9 mouse cellular contexts compared by ENCODE assay signal in genomic region chr3:152568455-152569241, GRCm38 (mm10).
A peak's percentile ranks its signal among the peaks of the same experiment; 100 is the strongest.
DNase-seq lines count a peak whose midpoint lies in the region; ATAC-seq lines count a peak whose summit lies in the region.
"Had no signal": no experiment of that assay in that cellular context is flagged by ENCODE, and none has a peak within 500 bp of the region (broad histone marks: within the 10 kb centered on the region; RNA-seq: fewer than 3 reads in every experiment).

No protein-coding gene starts in this region.

- H3K27me3 ChIP-seq in embryonic facial prominence, embryonic 10.5 days (replicated peaks; ENCODE audit: low read depth, poor library complexity, severe bottlenecking): no peaks in the 10 kb centered on the region
- H3K27me3 ChIP-seq in stomach, embryonic 15.5 days (replicated peaks): no peaks in the 10 kb centered on the region
- H3K27me3 ChIP-seq: neural tube, embryonic 13.5 days had no signal

- no peaks in the 10 kb centered on the region for H3K9me3 ChIP-seq in embryonic facial prominence, embryonic 10.5 days
- no peaks in the 10 kb centered on the region for H3K9me3 ChIP-seq in stomach, embryonic 15.5 days
- H3K9me3 ChIP-seq: neural tube, embryonic 13.5 days had no signal

- 47% methylated on average over 9 of the region's 9 CpGs for WGBS in embryonic facial prominence, embryonic 10.5 days
- 40% methylated on average over 9 of the region's 9 CpGs for WGBS in stomach, embryonic 15.5 days

- H3K4me2 ChIP-seq in stomach, embryonic 15.5 days: peak overlapping the region; percentile 21
- H3K4me2 ChIP-seq: neural tube, embryonic 13.5 days had no signal

- no peak overlapping the region for H3K9ac ChIP-seq in stomach, embryonic 15.5 days
- H3K9ac ChIP-seq: neural tube, embryonic 13.5 days had no signal

- H3K4me1 ChIP-seq in embryonic facial prominence, embryonic 10.5 days: peaks cover 19% of the 10 kb centered on the region
- H3K4me1 ChIP-seq in stomach, embryonic 15.5 days: peaks cover 11% of the 10 kb centered on the region
- H3K4me1 ChIP-seq: neural tube, embryonic 13.5 days had no signal

- DNase-seq in lung, postnatal 10 days: peak; percentile 41
- no peak for DNase-seq in lung, postnatal 25 days (ENCODE audit: low spot score)
- peak; percentile 31 for DNase-seq in embryonic facial prominence, embryonic 10.5 days (ENCODE audit: low spot score)
- peak; percentile 11 to 27 for DNase-seq in kidney, adult 8-10 months
- DNase-seq in spleen, postnatal 14 days (ENCODE audit: low spot score in 2 of 2): no peak
- DNase-seq in layer of hippocampus, adult 9-10 months (ENCODE audit: low spot score): no peak

- no peaks in the 10 kb centered on the region for H3K36me3 ChIP-seq in embryonic facial prominence, embryonic 10.5 days (replicated peaks)
- no peaks in the 10 kb centered on the region for H3K36me3 ChIP-seq in stomach, embryonic 15.5 days
- H3K36me3 ChIP-seq: neural tube, embryonic 13.5 days had no signal

- H3K4me3 ChIP-seq in embryonic facial prominence, embryonic 10.5 days: no peak overlapping the region
- H3K4me3 ChIP-seq in stomach, embryonic 15.5 days (replicated peaks): no peak overlapping the region
- H3K4me3 ChIP-seq: neural tube, embryonic 13.5 days had no signal

- H3K27ac ChIP-seq in embryonic facial prominence, embryonic 10.5 days (replicated peaks): peak overlapping the region; percentile 61
- peak overlapping the region; percentile 61 for H3K27ac ChIP-seq in stomach, embryonic 15.5 days
- H3K27ac ChIP-seq: neural tube, embryonic 13.5 days had no signal

- ATAC-seq in stomach, embryonic 15.5 days (ENCODE audit: insufficient read depth, low FRiP score, low read depth): peak; percentile 68
- ATAC-seq: inflammation-experienced regulatory T-cells, adult 6 months had no signal

Comparison
In these comparisons a context has a peak if more than half of its experiments do, and no peak if none do; other contexts are left out.
1. DNase-seq: peak in lung, postnatal 10 days (single experiment), embryonic facial prominence, embryonic 10.5 days (single experiment) and kidney, adult 8-10 months (2 of 2); none in lung, postnatal 25 days (single experiment), spleen, postnatal 14 days (0 of 2) and layer of hippocampus, adult 9-10 months (single experiment).